Mouse (Mus musculus): ENCODE results near the gene Ift80. TPM values are rescaled to one million over a fixed set of nuclear protein-coding genes. Genes with fewer than 3 reads are reported as not detected.

Gene Ift80
- polyA plus RNA-seq, 1 experiment, result 4.4 TPM

DNA sequence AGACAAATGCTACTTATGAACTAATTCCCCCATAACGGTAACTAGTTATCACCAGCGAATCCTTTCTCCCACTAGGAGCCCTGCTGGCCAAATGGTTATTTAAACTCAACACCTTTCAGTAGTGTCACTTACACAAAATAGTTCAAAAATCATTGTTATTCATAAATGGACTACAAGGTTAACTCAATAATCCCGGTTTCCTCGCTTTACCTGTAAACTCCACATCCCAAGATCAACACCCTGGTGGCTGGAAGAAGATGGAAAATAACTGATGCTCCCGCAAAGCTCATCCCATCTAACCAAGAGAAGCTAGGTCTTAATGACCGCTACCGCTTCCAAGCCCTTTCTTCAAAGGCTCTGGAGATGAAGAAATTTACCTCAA, 324 bp downstream of the Ift80 start:
- TF ChIP-seq CTCF (IDR thresholded peaks at IDR 0.05; ENCODE audit: insufficient read depth, low read length), result no peak
- TF ChIP-seq POLR2A (IDR thresholded peaks at IDR 0.05; ENCODE audit: borderline replicate concordance, extremely low read depth, low read depth, low read length), result no peak
- DNase-seq, result no peak
- under 1% methylated on average over 7 of the region's 7 CpGs for WGBS

DNA sequence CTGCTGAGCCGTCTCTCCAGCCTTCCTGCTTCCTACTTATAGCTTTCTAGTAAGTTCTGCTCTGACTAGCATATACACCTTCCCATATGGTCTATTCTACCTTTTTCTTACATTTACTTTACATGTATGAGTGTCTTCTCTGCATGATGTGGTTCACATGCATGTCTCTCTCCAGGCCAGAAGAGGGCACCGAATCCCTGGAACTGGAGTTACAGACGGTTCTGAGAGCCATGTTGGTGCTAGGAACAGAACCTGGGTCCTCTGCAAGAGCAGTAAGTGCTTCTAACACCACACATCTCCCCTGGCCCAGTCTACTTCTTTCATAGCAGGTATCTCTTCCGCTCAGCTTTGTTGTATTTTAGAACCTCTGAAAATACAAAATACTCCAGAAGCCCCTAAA, 1.6 kb downstream of the Ift80 start:
- H3K4me3 ChIP-seq (replicated peaks; ENCODE audit: extremely low read depth, low read depth, low read length), result no peak overlapping the region
- no peak for TF ChIP-seq CTCF (IDR thresholded peaks at IDR 0.05; ENCODE audit: insufficient read depth, low read length)
- TF ChIP-seq POLR2A (IDR thresholded peaks at IDR 0.05; ENCODE audit: borderline replicate concordance, extremely low read depth, low read depth, low read length), result no peak
- no peak for DNase-seq
- WGBS, result 82% methylated on average over 4 of the region's 4 CpGs
- H3K4me1 ChIP-seq (ENCODE audit: control insufficient read depth, insufficient read depth, low read length), result peaks cover 2% of the 10 kb centered on the region; the same call in 1 of the 2 replicates

More for the DNA sequence above, 324 bp downstream of the Ift80 start:
- peak overlapping the region; percentile 80 for H3K4me3 ChIP-seq (replicated peaks; ENCODE audit: extremely low read depth, low read depth, low read length)
- H3K4me1 ChIP-seq (ENCODE audit: control insufficient read depth, insufficient read depth, low read length), result peaks cover 2% of the 10 kb centered on the region

DNA sequence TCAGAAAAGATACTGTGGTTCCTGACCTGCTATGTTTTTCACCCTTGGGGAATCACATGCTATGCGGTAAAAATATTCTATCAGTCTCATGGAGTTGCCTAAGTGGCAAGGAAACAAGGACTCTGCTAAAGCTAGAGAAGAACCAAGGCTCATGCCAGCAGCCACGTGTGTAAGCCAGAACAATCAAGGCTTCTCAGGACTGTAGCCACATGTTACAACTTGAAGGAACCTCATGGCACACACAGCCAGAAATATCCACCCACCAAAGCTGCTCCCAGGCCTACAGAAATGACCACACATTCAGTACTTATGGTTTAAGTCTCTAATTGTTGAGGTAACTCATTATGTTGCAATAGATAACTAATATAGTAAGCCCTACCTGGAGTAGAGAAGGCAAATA, 17.8 kb downstream of the Ift80 start:
- 81% methylated on average over 2 of the region's 2 CpGs for WGBS
- no peaks in the 10 kb centered on the region for H3K4me1 ChIP-seq (ENCODE audit: control insufficient read depth, insufficient read depth, low read length)
- TF ChIP-seq CTCF (IDR thresholded peaks at IDR 0.05; ENCODE audit: insufficient read depth, low read length), result no peak
- no peak for TF ChIP-seq POLR2A (IDR thresholded peaks at IDR 0.05; ENCODE audit: borderline replicate concordance, extremely low read depth, low read depth, low read length)
- no peak overlapping the region for H3K4me3 ChIP-seq (replicated peaks; ENCODE audit: extremely low read depth, low read depth, low read length)
- no peak for DNase-seq

DNA sequence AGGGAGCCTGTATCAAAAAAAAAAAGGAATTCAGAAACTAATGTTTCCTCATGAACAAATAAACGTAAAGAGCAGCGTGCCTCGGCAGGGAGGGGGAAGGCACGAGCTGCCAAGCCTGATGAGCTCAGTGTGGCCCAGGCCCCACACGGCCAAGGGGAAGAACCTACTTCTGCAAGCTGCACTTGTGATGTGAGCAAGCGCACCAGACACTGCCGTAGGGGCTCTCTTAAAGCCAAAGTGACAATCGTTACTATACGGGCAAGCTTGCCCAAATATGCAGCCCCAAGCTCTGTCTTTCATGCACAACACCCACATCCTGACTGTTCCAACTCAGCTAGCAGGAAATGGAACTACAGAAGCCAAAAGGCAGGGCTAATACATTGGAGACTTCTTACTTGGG, 23.5 kb downstream of the Ift80 start:
- WGBS, result 22% methylated on average over 9 of the region's 9 CpGs
- peaks cover 5% of the 10 kb centered on the region; the same call in 1 of the 2 replicates for H3K4me1 ChIP-seq (ENCODE audit: control insufficient read depth, insufficient read depth, low read length)
- no peak overlapping the region for H3K4me3 ChIP-seq (replicated peaks; ENCODE audit: extremely low read depth, low read depth, low read length)
- no peak for TF ChIP-seq POLR2A (IDR thresholded peaks at IDR 0.05; ENCODE audit: borderline replicate concordance, extremely low read depth, low read depth, low read length)
- TF ChIP-seq CTCF (IDR thresholded peaks at IDR 0.05; ENCODE audit: insufficient read depth, low read length), result no peak
- DNase-seq, result no peak

DNA sequence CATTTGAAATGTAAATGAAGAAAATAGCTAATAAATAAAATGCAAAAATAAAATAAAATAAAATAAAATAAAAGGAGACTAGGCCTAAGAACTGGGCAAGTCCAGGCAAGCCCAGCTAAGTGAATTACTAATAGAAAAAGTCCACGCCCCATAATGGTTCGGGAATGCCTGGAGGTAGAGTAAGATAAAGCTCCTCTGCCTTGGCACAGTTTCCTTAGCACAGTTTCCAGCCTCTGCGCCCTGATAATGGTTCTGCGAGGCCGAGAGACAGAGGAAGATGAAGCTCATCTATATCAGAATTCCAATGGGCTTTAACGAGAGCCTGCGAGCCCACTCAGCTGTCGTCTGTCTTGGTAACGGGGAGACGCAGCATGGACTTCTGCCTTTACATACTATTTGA, 25.2 kb downstream of the Ift80 start:
- Histone ChIP-seq H3K4me1 (ENCODE audit: control insufficient read depth, insufficient read depth, low read length) (peaks cover 5% of the 10 kb centered on the region), H3K4me3 (replicated peaks; ENCODE audit: extremely low read depth, low read depth, low read length) (no peak overlapping the region)
- no peak for DNase-seq
- TF ChIP-seq POLR2A (IDR thresholded peaks at IDR 0.05; ENCODE audit: borderline replicate concordance, extremely low read depth, low read depth, low read length) (no peak), CTCF (IDR thresholded peaks at IDR 0.05; ENCODE audit: insufficient read depth, low read length) (no peak)
- 94% methylated on average over 10 of the region's 10 CpGs for WGBS

DNA sequence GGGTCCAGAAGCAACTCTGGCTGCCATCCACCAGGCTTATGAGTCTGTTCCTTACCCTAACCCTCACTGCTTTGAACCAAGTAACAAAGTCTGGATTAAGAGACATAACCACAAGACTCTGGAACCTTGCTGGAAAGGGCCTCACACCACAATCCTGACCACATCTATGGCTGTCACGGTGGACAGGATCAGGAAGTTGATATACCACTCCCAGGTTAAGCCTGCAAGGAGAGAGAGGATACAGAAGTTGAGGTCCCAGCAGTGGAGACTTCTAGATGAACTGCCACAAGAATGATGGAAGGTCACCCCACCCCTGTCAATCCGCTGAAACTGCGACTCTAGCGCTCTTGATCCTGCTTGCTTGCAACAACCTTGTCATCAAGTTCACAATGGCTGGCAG, 26.7 kb downstream of the Ift80 start:
- Histone ChIP-seq H3K4me1 (ENCODE audit: control insufficient read depth, insufficient read depth, low read length) (peaks cover 5% of the 10 kb centered on the region), H3K4me3 (replicated peaks; ENCODE audit: extremely low read depth, low read depth, low read length) (no peak overlapping the region)
- DNase-seq, result no peak
- TF ChIP-seq CTCF (IDR thresholded peaks at IDR 0.05; ENCODE audit: insufficient read depth, low read length) (no peak), POLR2A (IDR thresholded peaks at IDR 0.05; ENCODE audit: borderline replicate concordance, extremely low read depth, low read depth, low read length) (no peak)
- WGBS, result 86% methylated on average over 4 of the region's 4 CpGs

DNA sequence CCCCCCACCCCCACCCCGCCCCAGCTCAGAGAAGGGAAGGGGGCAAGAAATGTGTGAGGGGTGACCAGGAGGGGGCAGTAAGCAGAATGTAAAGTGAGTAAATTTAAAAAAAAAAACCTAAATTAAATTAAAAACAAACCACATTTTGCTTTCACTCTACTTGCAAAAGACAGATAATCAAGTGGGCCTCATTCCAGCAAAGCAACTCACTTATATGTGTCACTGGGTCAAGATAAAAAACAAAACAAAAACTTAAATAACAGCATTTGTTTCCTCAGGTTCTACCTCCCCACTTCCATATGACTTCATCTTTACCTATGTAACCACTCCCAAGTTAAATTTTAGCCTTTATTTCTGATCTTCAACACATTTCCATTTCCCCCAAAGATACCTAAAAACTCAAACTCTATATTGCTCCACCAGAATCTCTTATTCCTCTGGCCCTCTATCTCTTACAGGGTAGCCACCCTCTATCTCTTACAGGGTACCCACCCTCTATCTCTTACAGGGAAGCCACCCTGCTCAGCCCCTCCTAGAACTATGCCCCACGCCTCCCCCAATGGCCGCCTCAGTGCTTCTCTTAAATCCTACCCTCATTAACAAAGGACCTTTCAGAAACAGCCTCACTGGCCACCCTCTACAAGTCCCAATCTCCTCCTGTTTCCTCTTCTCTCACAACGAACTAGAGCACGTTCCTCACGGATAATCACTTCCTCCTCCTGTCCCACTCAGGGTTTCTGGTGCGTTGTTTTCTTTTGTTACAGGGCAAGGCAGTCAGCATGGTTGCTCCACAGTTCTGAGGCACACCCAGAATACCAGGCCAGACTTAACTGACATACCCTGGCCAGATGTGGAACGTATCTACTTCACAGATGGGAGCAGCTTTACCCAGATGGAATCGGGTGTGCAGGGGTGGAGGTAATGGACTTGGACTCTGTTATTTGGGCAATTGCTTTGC, 28.6 kb downstream of the Ift80 start:
- Histone ChIP-seq H3K4me1 (ENCODE audit: control insufficient read depth, insufficient read depth, low read length) (peaks cover 2% of the 10 kb centered on the region; the same call in 1 of the 2 replicates), H3K4me3 (replicated peaks; ENCODE audit: extremely low read depth, low read depth, low read length) (no peak overlapping the region)
- TF ChIP-seq CTCF (IDR thresholded peaks at IDR 0.05; ENCODE audit: insufficient read depth, low read length) (no peak), POLR2A (IDR thresholded peaks at IDR 0.05; ENCODE audit: borderline replicate concordance, extremely low read depth, low read depth, low read length) (no peak)
- 49% methylated on average over 9 of the region's 9 CpGs for WGBS
- DNase-seq, result no peak

DNA sequence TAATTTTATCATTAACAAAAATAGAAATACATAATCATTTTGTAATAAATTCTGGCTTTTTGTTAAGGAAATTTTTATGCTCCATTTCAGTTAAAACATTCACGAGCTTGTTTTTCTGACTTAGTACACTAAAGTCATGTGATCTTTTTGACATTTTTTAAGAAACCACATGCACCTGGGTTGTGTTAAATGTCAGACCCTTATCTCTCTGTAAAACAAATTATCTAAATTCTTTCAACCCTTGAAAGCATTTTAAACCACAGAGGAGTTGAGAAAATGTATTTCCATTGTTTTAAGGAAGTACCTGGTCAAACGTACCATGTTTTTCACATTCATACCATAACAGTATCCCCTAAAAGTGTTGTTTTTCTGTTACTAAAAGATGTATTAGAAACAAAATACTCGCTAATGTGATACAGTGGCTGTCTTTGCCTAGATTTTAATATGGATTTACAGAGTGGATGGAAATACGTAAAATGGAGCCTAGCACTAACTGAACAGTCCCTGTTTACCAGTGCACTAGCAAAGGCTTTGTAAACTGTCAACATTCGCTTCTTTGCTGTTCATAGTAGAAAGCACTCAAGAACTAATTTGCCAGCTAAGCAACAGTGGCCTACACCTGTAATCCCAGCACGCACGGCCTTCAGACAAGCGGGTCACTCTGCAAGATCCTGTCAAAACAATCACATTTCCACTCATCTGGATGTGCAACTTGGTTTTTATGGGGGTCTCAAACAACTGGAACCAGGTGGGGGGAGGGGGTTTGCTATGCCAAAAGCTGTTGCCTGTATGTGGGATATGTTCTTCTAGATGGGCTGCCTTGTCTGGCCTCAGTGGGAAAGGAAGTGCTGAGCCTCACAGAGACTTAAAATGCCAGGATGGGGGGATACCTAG, 29.5 kb downstream of the Ift80 start:
- 76% methylated on average over 8 of the region's 8 CpGs for WGBS
- TF ChIP-seq POLR2A (IDR thresholded peaks at IDR 0.05; ENCODE audit: borderline replicate concordance, extremely low read depth, low read depth, low read length), result no peak
- no peak for TF ChIP-seq CTCF (IDR thresholded peaks at IDR 0.05; ENCODE audit: insufficient read depth, low read length)
- Histone ChIP-seq H3K4me3 (replicated peaks; ENCODE audit: extremely low read depth, low read depth, low read length) (no peak overlapping the region), H3K4me1 (ENCODE audit: control insufficient read depth, insufficient read depth, low read length) (peaks cover 2% of the 10 kb centered on the region; the same call in 1 of the 2 replicates)
- DNase-seq, result no peak

DNA sequence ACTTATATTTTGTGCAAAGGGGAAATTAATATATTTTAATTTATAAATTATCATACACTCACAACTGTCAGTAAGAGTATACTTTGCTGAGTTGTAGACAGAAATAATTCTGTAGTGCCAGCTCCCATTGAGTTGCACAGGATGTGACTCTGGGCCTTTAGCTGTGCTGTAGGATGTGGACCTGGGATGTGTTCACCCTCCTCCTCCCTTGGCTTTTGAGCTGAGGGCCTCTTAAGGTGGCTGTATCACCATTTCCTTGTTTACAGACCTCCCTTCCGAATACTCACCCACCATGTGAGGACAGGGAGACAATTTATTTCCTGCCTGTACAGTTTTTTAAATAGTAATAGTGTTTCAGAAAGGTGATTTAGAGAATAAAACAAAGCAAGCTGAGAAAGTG, 30.8 kb downstream of the Ift80 start:
- 25% methylated on average over 1 of the region's 1 CpGs for WGBS

More for the DNA sequence above, 30.8 kb downstream of the Ift80 start:
- H3K4me1 ChIP-seq (ENCODE audit: control insufficient read depth, insufficient read depth, low read length), result peaks cover 2% of the 10 kb centered on the region; the same call in 1 of the 2 replicates
- H3K4me3 ChIP-seq (replicated peaks; ENCODE audit: extremely low read depth, low read depth, low read length), result no peak overlapping the region
- no peak for DNase-seq
- TF ChIP-seq POLR2A (IDR thresholded peaks at IDR 0.05; ENCODE audit: borderline replicate concordance, extremely low read depth, low read depth, low read length) (no peak), CTCF (IDR thresholded peaks at IDR 0.05; ENCODE audit: insufficient read depth, low read length) (no peak)
